Mouse (Mus musculus): ENCODE measurements around the gene Crybb3. TPM values are rescaled to one million over a fixed set of nuclear protein-coding genes. Genes with fewer than 3 reads are reported as not detected.

The Crybb3 gene
- polyA plus RNA-seq, 1 experiment: 2.3 TPM

DNA sequence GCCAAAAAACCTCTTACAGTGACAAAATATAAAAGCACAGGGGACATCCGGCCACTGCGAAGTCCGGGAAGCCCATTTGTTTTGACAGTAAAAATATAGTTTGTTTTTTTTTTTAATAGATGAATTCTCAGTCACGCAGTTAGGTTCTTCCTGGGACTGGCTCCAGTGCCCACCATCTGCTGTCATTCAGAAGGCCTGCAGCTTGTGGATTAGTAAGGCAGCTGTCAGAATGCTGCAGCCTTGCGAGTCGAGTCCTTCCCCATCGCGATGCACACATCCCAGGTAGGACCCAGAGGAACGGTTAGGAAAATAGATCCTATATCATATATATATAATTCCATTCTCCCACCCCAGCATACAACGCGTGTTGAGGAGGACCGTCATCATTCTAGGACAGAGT is 5.1 kb upstream of the Crybb3 start:
- no peak for TF ChIP-seq CTCF (IDR thresholded peaks at IDR 0.05; ENCODE audit: borderline replicate concordance, extremely low read depth, insufficient read depth, insufficient read length)
- no peak for TF ChIP-seq POLR2A (IDR thresholded peaks at IDR 0.05; ENCODE audit: borderline replicate concordance, extremely low read depth, insufficient read depth, insufficient read length, poor library complexity, severe bottlenecking)
- peak; percentile 79 for DNase-seq (ENCODE audit: low read depth)

- no peak for DNase-seq (ENCODE audit: low read depth)
- TF ChIP-seq POLR2A (IDR thresholded peaks at IDR 0.05; ENCODE audit: borderline replicate concordance, extremely low read depth, insufficient read depth, insufficient read length, poor library complexity, severe bottlenecking) (no peak), CTCF (IDR thresholded peaks at IDR 0.05; ENCODE audit: borderline replicate concordance, extremely low read depth, insufficient read depth, insufficient read length) (no peak)
Measured at GRCm38 (mm10) chr5:113085931-113086330, 4.5 kb upstream of the Crybb3 start.

- no peak for DNase-seq (ENCODE audit: low read depth)
- no peak for TF ChIP-seq CTCF (IDR thresholded peaks at IDR 0.05; ENCODE audit: borderline replicate concordance, extremely low read depth, insufficient read depth, insufficient read length)
- TF ChIP-seq POLR2A (IDR thresholded peaks at IDR 0.05; ENCODE audit: borderline replicate concordance, extremely low read depth, insufficient read depth, insufficient read length, poor library complexity, severe bottlenecking): no peak
Measured at GRCm38 (mm10) chr5:113084309-113084708, 2.9 kb upstream of the Crybb3 start.

- TF ChIP-seq POLR2A (IDR thresholded peaks at IDR 0.05; ENCODE audit: borderline replicate concordance, extremely low read depth, insufficient read depth, insufficient read length, poor library complexity, severe bottlenecking) (no peak), CTCF (IDR thresholded peaks at IDR 0.05; ENCODE audit: borderline replicate concordance, extremely low read depth, insufficient read depth, insufficient read length) (no peak)
Measured at GRCm38 (mm10) chr5:113082356-113083168, 1.2 kb upstream of the Crybb3 start.

GRCm38 (mm10) chr5:113081020-113081419 is 364 bp downstream of the Crybb3 start:
- TF ChIP-seq POLR2A (IDR thresholded peaks at IDR 0.05; ENCODE audit: borderline replicate concordance, extremely low read depth, insufficient read depth, insufficient read length, poor library complexity, severe bottlenecking) (no peak), CTCF (IDR thresholded peaks at IDR 0.05; ENCODE audit: borderline replicate concordance, extremely low read depth, insufficient read depth, insufficient read length) (no peak)
- DNase-seq (ENCODE audit: low read depth): no peak

More at GRCm38 (mm10) chr5:113082356-113083168, 1.2 kb upstream of the Crybb3 start:
- no peak for DNase-seq (ENCODE audit: low read depth)

- no peak for TF ChIP-seq POLR2A (IDR thresholded peaks at IDR 0.05; ENCODE audit: borderline replicate concordance, extremely low read depth, insufficient read depth, insufficient read length, poor library complexity, severe bottlenecking)
- peak; percentile 72 for TF ChIP-seq CTCF (IDR thresholded peaks at IDR 0.05; ENCODE audit: borderline replicate concordance, extremely low read depth, insufficient read depth, insufficient read length)
- peak; percentile 43 for DNase-seq (ENCODE audit: low read depth)
Measured at GRCm38 (mm10) chr5:113079783-113080182, 1.6 kb downstream of the Crybb3 start.

GRCm38 (mm10) chr5:113078686-113079085 is 2.7 kb downstream of the Crybb3 start:
- peak; percentile 53; the same call in 1 of the 2 replicates for TF ChIP-seq CTCF (IDR thresholded peaks at IDR 0.05; ENCODE audit: borderline replicate concordance, extremely low read depth, insufficient read depth, insufficient read length)
- no peak for TF ChIP-seq POLR2A (IDR thresholded peaks at IDR 0.05; ENCODE audit: borderline replicate concordance, extremely low read depth, insufficient read depth, insufficient read length, poor library complexity, severe bottlenecking)
- DNase-seq (ENCODE audit: low read depth): no peak

DNA sequence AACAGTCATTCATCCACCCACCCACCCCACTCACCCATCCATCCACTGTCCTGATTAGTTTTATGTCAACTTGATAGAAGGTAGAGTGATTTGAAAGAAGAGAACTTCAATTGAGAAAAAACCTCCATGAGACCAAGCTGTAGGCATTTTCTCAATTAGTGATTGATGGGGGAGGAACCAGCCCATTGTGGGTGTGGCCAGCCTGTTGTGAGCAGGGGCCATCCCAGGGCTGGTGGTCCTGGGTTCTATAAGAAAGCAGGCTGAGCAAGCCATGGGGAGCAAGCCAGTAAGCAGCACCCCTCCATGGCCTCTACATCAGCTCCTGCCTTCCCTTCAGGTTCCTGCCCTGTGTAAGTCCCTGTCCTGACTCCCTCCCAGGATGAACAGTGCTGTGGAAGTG is 11.4 kb downstream of the Crybb3 start, which contains the start of gene Crybb2:
Gene Crybb2, minus strand, starts transcription at position 101 of the 400 bp plus-strand sequence.
- no peak for DNase-seq (ENCODE audit: low read depth)
- TF ChIP-seq CTCF (IDR thresholded peaks at IDR 0.05; ENCODE audit: borderline replicate concordance, extremely low read depth, insufficient read depth, insufficient read length): no peak
- no peak for TF ChIP-seq POLR2A (IDR thresholded peaks at IDR 0.05; ENCODE audit: borderline replicate concordance, extremely low read depth, insufficient read depth, insufficient read length, poor library complexity, severe bottlenecking)

DNA sequence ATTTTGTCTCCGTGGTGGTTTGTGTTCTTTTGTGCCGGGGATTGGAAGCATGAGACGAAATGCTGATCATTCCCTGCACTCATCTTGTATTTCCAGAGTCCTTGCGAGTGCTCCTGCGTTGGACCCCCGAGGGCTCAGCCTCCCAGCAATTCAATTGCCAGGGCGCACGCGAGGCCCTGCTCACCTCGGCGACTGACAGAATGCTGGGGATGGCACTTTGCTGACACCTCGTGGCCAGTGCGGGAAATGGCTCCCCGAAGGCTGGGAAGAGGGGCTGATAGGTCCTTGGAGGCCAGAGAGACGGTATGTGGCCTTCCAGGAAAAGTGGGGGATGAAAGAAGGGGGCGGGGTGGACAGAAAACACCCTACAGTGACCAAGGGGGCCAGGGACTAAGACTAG is 27.1 kb downstream of the Crybb3 start:
- peak; percentile 86 for DNase-seq (ENCODE audit: low read depth)
- no peak for TF ChIP-seq POLR2A (IDR thresholded peaks at IDR 0.05; ENCODE audit: borderline replicate concordance, extremely low read depth, insufficient read depth, insufficient read length, poor library complexity, severe bottlenecking)
- peak; percentile 100 for TF ChIP-seq CTCF (IDR thresholded peaks at IDR 0.05; ENCODE audit: borderline replicate concordance, extremely low read depth, insufficient read depth, insufficient read length)

DNA sequence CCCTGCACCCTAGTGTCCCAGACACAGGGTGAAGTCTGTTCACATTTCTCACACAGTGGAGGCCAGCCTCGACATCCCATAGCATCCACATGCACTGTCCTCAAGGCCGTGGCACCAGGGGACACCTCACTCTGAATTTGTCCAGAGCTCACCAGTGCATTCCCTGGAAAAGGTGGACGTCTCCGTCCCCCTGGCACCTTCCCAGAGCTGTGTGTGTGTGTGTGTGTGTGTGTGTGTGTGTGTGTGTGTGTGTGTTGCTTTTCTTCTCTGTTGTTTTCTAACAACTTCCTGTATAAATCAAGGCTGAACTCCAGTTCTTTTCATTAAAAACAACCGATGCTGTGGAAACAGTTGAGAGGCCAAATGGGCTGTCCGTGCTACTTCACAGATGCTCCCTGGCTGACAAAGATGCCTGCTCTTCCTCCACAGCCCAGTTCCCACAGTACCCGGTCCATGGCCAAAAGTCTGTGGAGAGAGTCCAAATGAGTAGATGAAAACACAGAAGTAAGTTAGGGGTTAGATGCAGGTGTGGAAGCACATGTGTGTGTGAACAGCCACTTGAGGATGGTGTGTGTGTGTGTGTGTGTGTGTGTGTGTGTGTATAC is 30.7 kb downstream of the Crybb3 start:
- DNase-seq (ENCODE audit: low read depth): no peak
- TF ChIP-seq POLR2A (IDR thresholded peaks at IDR 0.05; ENCODE audit: borderline replicate concordance, extremely low read depth, insufficient read depth, insufficient read length, poor library complexity, severe bottlenecking): no peak
- no peak for TF ChIP-seq CTCF (IDR thresholded peaks at IDR 0.05; ENCODE audit: borderline replicate concordance, extremely low read depth, insufficient read depth, insufficient read length)

GRCm38 (mm10) chr5:113049876-113050275 is 31.5 kb downstream of the Crybb3 start:
- TF ChIP-seq CTCF (IDR thresholded peaks at IDR 0.05; ENCODE audit: borderline replicate concordance, extremely low read depth, insufficient read depth, insufficient read length) (no peak), POLR2A (IDR thresholded peaks at IDR 0.05; ENCODE audit: borderline replicate concordance, extremely low read depth, insufficient read depth, insufficient read length, poor library complexity, severe bottlenecking) (no peak)
- DNase-seq (ENCODE audit: low read depth): peak; percentile 66

Data from brain, embryonic 14.5 days (tissue).